Mouse (Mus musculus) intestine, embryonic 14.5 days (tissue): ENCODE measurements around the gene Magea5. TPM values are rescaled to one million over a fixed set of nuclear protein-coding genes. Genes with fewer than 3 reads are reported as not detected.
"Not testable (repeated sequence)": the region's sequence is repeated elsewhere in the genome, so short reads cannot be mapped to it uniquely, and the experiment has no call there.

Experiments
- ATAC-seq: fragments of 200-750 bp; cut with Nextera tagmentation; replicated peaks from 2 replicates; pipeline ENCODE4 v1.8.0; 2017; ENCODE audit warnings: low read depth, moderate number of reproducible peaks, moderate TSS enrichment, moderate library complexity; ENCODE audit not compliant: low FRiP score, low TSS enrichment
- DNase-seq: peaks from one replicate; pipeline ENCODE4 v3.0.0-alpha.2; 2018; ENCODE audit warnings: low spot score
- H3K27ac ChIP-seq: fragments of 300-500 bp; sonication (generic); 2 replicates; pipeline ENCODE4 v1.5.1; 2014; ENCODE audit warnings: low read depth, mild to moderate bottlenecking, control low read depth
- H3K27me3 ChIP-seq: fragments of 300-500 bp; sonication (generic); replicated peaks from 2 replicates; pipeline ENCODE4 v1.6.1; 2014; ENCODE audit warnings: low read length, control low read depth; ENCODE audit not compliant: control insufficient read depth, insufficient read depth
- H3K36me3 ChIP-seq: fragments of 300-500 bp; sonication (generic); 2 replicates; pipeline ENCODE4 v1.6.1; 2014; ENCODE audit warnings: low read length, control low read depth; ENCODE audit not compliant: control insufficient read depth, insufficient read depth
- H3K4me1 ChIP-seq: fragments of 300-500 bp; sonication (generic); replicated peaks from 2 replicates; pipeline ENCODE4 v1.6.1; 2014; ENCODE audit warnings: low read length, control low read depth, mixed read lengths; ENCODE audit not compliant: control insufficient read depth, insufficient read depth
- H3K4me2 ChIP-seq: fragments of 300-500 bp; sonication (generic); 2 replicates; pipeline ENCODE4 v1.6.1; 2014; ENCODE audit warnings: low read length
- H3K4me3 ChIP-seq: fragments of 300-500 bp; sonication (generic); 2 replicates; pipeline ENCODE4 v1.5.1; 2014; ENCODE audit warnings: low read depth, low read length, control low read depth, mixed read lengths
- H3K9ac ChIP-seq: fragments of 300-500 bp; sonication (generic); 2 replicates; pipeline ENCODE4 v1.6.1; 2014; ENCODE audit warnings: mild to moderate bottlenecking, low read length
- H3K9me3 ChIP-seq: fragments of 300-500 bp; sonication (generic); 2 replicates; pipeline ENCODE4 v1.6.1; 2016; ENCODE audit warnings: low read length, control low read depth; ENCODE audit not compliant: control insufficient read depth
- WGBS: fragments of 180-500 bp; shearing (Covaris S2); extraction: QIAGEN DNeasy Blood & Tissue Kit; methylation state at CpG from one replicate; pipeline ENCODE4 v1.1.7; 2014; 5-methylcytosine and 5-hydroxymethylcytosine counted together
- polyA plus RNA-seq: library from polyadenylated mRNA; unstranded; fragments of >200 nt; fragmentation: Nextera tagmentation; extraction: Ambion mirVana; gene quantifications from 2 replicates; pipeline ENCODE4 v1.2.1, GENCODE M21; 2014

Magea5 gene
- polyA plus RNA-seq = not detected in 2 replicates

DNA sequence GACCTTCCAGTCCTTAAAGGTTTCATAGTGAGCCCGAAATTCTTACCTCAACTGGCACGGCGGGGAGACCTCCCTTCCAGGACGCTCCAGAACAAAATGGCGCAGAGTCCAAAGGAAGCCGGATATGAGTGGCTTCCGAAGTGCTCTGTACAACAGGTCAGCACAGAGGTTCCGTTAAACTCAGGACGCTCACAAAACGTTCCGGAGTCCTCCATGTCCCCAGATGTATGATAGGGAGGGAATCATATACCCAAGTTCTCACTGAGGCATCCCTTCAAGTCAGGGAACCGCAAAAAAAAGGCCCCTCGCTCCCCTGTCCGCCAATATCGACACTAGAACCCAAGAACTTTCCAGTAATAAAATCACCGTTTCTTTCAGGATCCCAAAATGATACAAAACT lies at the start of gene Magea5:
Magea5 (minus strand) TSS at position 101 of the 400 bp plus-strand sequence.
- H3K9me3 ChIP-seq, H3K4me3 ChIP-seq, DNase-seq, H3K27ac ChIP-seq, ATAC-seq, H3K4me1 ChIP-seq, H3K27me3 ChIP-seq, H3K9ac ChIP-seq, H3K4me2 ChIP-seq, H3K36me3 ChIP-seq: not testable (repeated sequence)
- WGBS = 89% methylated on average over 14 of the region's 16 CpGs

DNA sequence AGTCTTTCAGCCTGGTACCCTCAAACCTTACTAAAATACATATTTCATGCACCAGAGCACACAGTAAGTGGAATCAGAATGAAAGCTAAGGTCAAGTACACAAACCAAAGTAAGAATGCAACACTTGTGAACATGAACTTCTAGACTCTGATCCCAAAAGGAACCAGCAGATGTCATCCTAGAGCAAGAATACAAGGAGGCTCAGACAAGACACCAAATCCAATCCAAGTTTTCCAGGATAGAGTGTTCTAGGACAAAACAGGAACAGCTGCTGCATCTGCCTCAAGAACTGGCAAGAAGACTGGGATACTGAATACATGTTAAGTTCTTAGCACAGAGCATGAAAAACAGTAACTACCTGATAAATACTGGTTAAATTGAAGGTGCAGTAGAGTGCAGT lies 35.1 kb upstream of the Magea5 start:
- no peaks in the 10 kb centered on the region for H3K9me3 ChIP-seq
- no peaks in the 10 kb centered on the region for H3K36me3 ChIP-seq
- no peak overlapping the region for H3K4me3 ChIP-seq
- H3K27ac ChIP-seq = no peak overlapping the region
- no peak for ATAC-seq
- H3K9ac ChIP-seq = no peak overlapping the region
- no peaks in the 10 kb centered on the region for H3K27me3 ChIP-seq
- no peak overlapping the region for H3K4me2 ChIP-seq
- no peaks in the 10 kb centered on the region for H3K4me1 ChIP-seq
- DNase-seq = no peak

DNA sequence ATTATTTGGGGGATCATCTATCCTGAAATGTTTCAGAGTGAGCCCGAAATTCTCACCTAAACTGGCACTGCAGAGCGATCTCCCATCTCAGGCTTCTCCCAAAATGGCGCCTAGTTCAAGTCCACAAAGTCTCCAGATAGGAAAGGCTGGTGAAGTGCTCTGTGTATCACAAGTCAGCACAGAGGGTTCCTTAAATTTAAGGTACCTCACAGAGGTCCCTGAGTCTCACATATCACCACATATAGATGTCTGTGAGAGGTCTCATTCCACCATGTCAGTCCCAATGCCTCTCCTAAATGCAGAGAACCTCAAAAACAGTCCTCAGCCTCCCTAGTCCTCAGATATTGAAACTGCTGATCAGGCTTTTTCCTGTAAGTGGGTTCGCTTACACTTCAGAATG lies 30.6 kb upstream of the Magea5 start, which contains the start of gene Magea2:
Magea2 (minus strand) TSS at position 101 of the 400 bp plus-strand sequence.
- not testable (repeated sequence) for H3K4me1 ChIP-seq, H3K27ac ChIP-seq, H3K27me3 ChIP-seq, ATAC-seq, H3K4me3 ChIP-seq, H3K9ac ChIP-seq, H3K36me3 ChIP-seq, H3K9me3 ChIP-seq, H3K4me2 ChIP-seq, DNase-seq
- 93% methylated on average over 2 of the region's 4 CpGs for WGBS

DNA sequence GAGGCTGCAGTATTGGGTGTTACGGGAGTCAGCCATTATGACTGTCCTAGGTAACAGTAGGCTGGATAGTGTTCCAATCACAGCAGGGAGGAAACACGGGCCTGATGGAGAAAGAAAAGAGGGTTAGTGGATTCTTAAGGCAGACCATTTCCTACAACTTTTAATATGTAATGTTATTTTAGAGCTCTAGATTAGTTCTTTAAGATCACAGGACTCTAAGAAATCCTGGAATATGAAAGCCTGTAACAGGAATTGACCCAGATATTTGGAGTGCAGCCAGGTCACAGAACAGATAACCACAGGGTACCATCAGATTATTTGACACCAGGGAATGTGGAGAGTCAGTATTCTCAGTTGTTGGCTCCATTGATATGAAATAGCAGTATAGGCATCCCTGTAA lies 26.7 kb upstream of the Magea5 start, which contains the start of gene Magea1:
Magea1 (minus strand) TSS at position 101 of the 400 bp plus-strand sequence.
- not testable (repeated sequence) for ATAC-seq, H3K27ac ChIP-seq
- WGBS = no CpG with 5 or more reads among the region's 2 CpGs

More for the DNA sequence above, 26.7 kb upstream of the Magea5 start, which contains the start of gene Magea1:
- not testable (repeated sequence) for DNase-seq, H3K9me3 ChIP-seq, H3K9ac ChIP-seq, H3K4me2 ChIP-seq, H3K36me3 ChIP-seq, H3K27me3 ChIP-seq, H3K4me1 ChIP-seq, H3K4me3 ChIP-seq

Other genes starting within 250 kb of the Magea5 start
- gene Cldn34b1, start 172.9 kb downstream of the Magea5 start, polyA plus RNA-seq = not detected in 2 replicates
- gene Magea6, start 127.2 kb downstream of the Magea5 start, polyA plus RNA-seq = not detected in 2 replicates
- gene Magea3, start 113.6 kb downstream of the Magea5 start, polyA plus RNA-seq = not detected in 2 replicates
- not detected in 2 replicates for gene Magea8, start 67.3 kb downstream of the Magea5 start, polyA plus RNA-seq
- not detected in 2 replicates for gene Magea1, start 26.6 kb upstream of the Magea5 start, polyA plus RNA-seq
- not detected in 2 replicates for gene Magea2, start 30.5 kb upstream of the Magea5 start, polyA plus RNA-seq
- gene Cldn34b2, start 65.3 kb upstream of the Magea5 start, polyA plus RNA-seq = not detected in 2 replicates
- 182 and 187 TPM in 2 replicates for gene Sat1, start 153.3 kb upstream of the Magea5 start, polyA plus RNA-seq
- gene Acot9, start 199.3 kb upstream of the Magea5 start, polyA plus RNA-seq = 30.7 and 33.7 TPM in 2 replicates